Mouse (Mus musculus): ENCODE data around the gene Arid1b.

Arid1b gene

GRCm38 (mm10) chr17:5267747-5268146 lies 273.6 kb downstream of the Arid1b start:
- DNase-seq (ENCODE audit: extremely low spot score, low read depth, low spot score): no peak

- DNase-seq (ENCODE audit: extremely low spot score, low read depth, low spot score): no peak
Measured at GRCm38 (mm10) chr17:5269302-5269701, 275.2 kb downstream of the Arid1b start.

- no peak for DNase-seq (ENCODE audit: extremely low spot score, low read depth, low spot score)
Measured at GRCm38 (mm10) chr17:5269774-5270173, 275.6 kb downstream of the Arid1b start.

GRCm38 (mm10) chr17:5270823-5271222 lies 276.7 kb downstream of the Arid1b start:
- no peak for DNase-seq (ENCODE audit: extremely low spot score, low read depth, low spot score)

- no peak for DNase-seq (ENCODE audit: extremely low spot score, low read depth, low spot score)
Measured at GRCm38 (mm10) chr17:5273118-5273517, 279.0 kb downstream of the Arid1b start.

GRCm38 (mm10) chr17:5273685-5274084 lies 279.6 kb downstream of the Arid1b start:
- DNase-seq (ENCODE audit: extremely low spot score, low read depth, low spot score): no peak

GRCm38 (mm10) chr17:5274429-5274828 lies 280.3 kb downstream of the Arid1b start:
- no peak for DNase-seq (ENCODE audit: extremely low spot score, low read depth, low spot score)

GRCm38 (mm10) chr17:5275749-5276148 lies 281.6 kb downstream of the Arid1b start:
- DNase-seq (ENCODE audit: extremely low spot score, low read depth, low spot score): no peak

GRCm38 (mm10) chr17:5277137-5277871 lies 283.2 kb downstream of the Arid1b start:
- no peak for DNase-seq (ENCODE audit: extremely low spot score, low read depth, low spot score)

GRCm38 (mm10) chr17:5280499-5281053 lies 286.4 kb downstream of the Arid1b start:
- no peak for DNase-seq (ENCODE audit: extremely low spot score, low read depth, low spot score)

- DNase-seq (ENCODE audit: extremely low spot score, low read depth, low spot score): no peak
Measured at GRCm38 (mm10) chr17:5284783-5285182, 290.7 kb downstream of the Arid1b start.

- no peak for DNase-seq (ENCODE audit: extremely low spot score, low read depth, low spot score)
Measured at GRCm38 (mm10) chr17:5285877-5286440, 291.8 kb downstream of the Arid1b start.

- DNase-seq (ENCODE audit: extremely low spot score, low read depth, low spot score): no peak
Measured at GRCm38 (mm10) chr17:5286571-5287209, 292.6 kb downstream of the Arid1b start.

GRCm38 (mm10) chr17:5287210-5287591 lies 293.1 kb downstream of the Arid1b start:
- DNase-seq (ENCODE audit: extremely low spot score, low read depth, low spot score): no peak

GRCm38 (mm10) chr17:5287641-5288040 lies 293.5 kb downstream of the Arid1b start:
- no peak for DNase-seq (ENCODE audit: extremely low spot score, low read depth, low spot score)

GRCm38 (mm10) chr17:5293653-5294584 lies 299.8 kb downstream of the Arid1b start:
- no peak for DNase-seq (ENCODE audit: extremely low spot score, low read depth, low spot score)

GRCm38 (mm10) chr17:5295086-5295947 lies 301.2 kb downstream of the Arid1b start:
- DNase-seq (ENCODE audit: extremely low spot score, low read depth, low spot score): no peak

GRCm38 (mm10) chr17:5295948-5296262 lies 301.8 kb downstream of the Arid1b start:
- no peak for DNase-seq (ENCODE audit: extremely low spot score, low read depth, low spot score)

- no peak for DNase-seq (ENCODE audit: extremely low spot score, low read depth, low spot score)
Measured at GRCm38 (mm10) chr17:5297491-5297890, 303.4 kb downstream of the Arid1b start.

- no peak for DNase-seq (ENCODE audit: extremely low spot score, low read depth, low spot score)
Measured at GRCm38 (mm10) chr17:5297984-5298383, 303.9 kb downstream of the Arid1b start.

Data from hindlimb bud, embryonic 11.5 days (tissue).